Mouse (Mus musculus) adrenal gland, postnatal 14 days (tissue): ENCODE measurements at regions not wholly inside any gene's neighbourhood (a gene's known extent, or its start where the extent isn't known, plus 50 kb on each side); places are given as distances from the start of the nearest gene placed in this dataset.
A peak's percentile ranks its signal among the peaks of the same experiment; 100 is the strongest.

Experiments
- DNase-seq: peaks from one replicate; pipeline ENCODE4 v3.0.0; 2021; ENCODE audit warnings: mixed read lengths

- no peak for DNase-seq
Observed at GRCm38 (mm10) chr3:76014766-76015165, 58.0 kb upstream of the Golim4 start.

GRCm38 (mm10) chr3:76008564-76009183 lies 51.9 kb upstream of the Golim4 start:
- peak; percentile 6 for DNase-seq
